Mouse (Mus musculus): Measurements from ENCODE around the gene Arhgef40. TPM values are rescaled to one million over a fixed set of nuclear protein-coding genes. Genes with fewer than 3 reads are reported as not detected.

Gene Arhgef40
- polyA plus RNA-seq, 1 experiment from 2014 or later, result 154 TPM

GRCm38 (mm10) chr14:51979252-51979651 is 5.3 kb upstream of the Arhgef40 start:
- Histone ChIP-seq H3K4me1 (ENCODE audit: control insufficient read depth, insufficient read depth, low read length) (peaks cover 5% of the 10 kb centered on the region; the same call in 1 of the 2 replicates), H3K27ac (replicated peaks; ENCODE audit: low read depth, low read length) (no peak overlapping the region), H3K36me3 (ENCODE audit: control insufficient read depth, insufficient read depth, low read length) (no peaks in the 10 kb centered on the region), H3K9me3 (ENCODE audit: control insufficient read depth, low read length) (no peaks in the 10 kb centered on the region), H3K4me3 (ENCODE audit: low read depth, low read length) (no peak overlapping the region), H3K9ac (ENCODE audit: low read length) (no peak overlapping the region), H3K27me3 (ENCODE audit: control insufficient read depth, insufficient read depth, low read length) (no peaks in the 10 kb centered on the region), H3K4me2 (ENCODE audit: low read depth, severe bottlenecking) (no peak overlapping the region)
- ATAC-seq (ENCODE audit: insufficient number of reproducible peaks, low FRiP score, low TSS enrichment, low read depth) (no peak), DNase-seq (ENCODE audit: low spot score) (no peak)
- 83% methylated on average over 3 of the region's 3 CpGs for WGBS

GRCm38 (mm10) chr14:51983251-51983650 is 1.3 kb upstream of the Arhgef40 start:
- 61% methylated on average over 4 of the region's 4 CpGs for WGBS
- H3K4me3 ChIP-seq (ENCODE audit: low read depth, low read length), result no peak overlapping the region
- H3K27ac ChIP-seq (replicated peaks; ENCODE audit: low read depth, low read length), result no peak overlapping the region
- H3K4me1 ChIP-seq (ENCODE audit: control insufficient read depth, insufficient read depth, low read length), result peaks cover 14% of the 10 kb centered on the region
- DNase-seq (ENCODE audit: low spot score) (no peak), ATAC-seq (ENCODE audit: insufficient number of reproducible peaks, low FRiP score, low TSS enrichment, low read depth) (no peak)
- 0 out of 2 replicates have a peak overlapping the region, but pooled peaks have one; percentile 91 for H3K9ac ChIP-seq (ENCODE audit: low read length)
- no peaks in the 10 kb centered on the region; the same call in 1 of the 2 replicates for H3K36me3 ChIP-seq (ENCODE audit: control insufficient read depth, insufficient read depth, low read length)
- no peaks in the 10 kb centered on the region for H3K9me3 ChIP-seq (ENCODE audit: control insufficient read depth, low read length)
- H3K27me3 ChIP-seq (ENCODE audit: control insufficient read depth, insufficient read depth, low read length), result no peaks in the 10 kb centered on the region
- H3K4me2 ChIP-seq (ENCODE audit: low read depth, severe bottlenecking), result no peak overlapping the region

- DNase-seq (ENCODE audit: low spot score) (no peak), ATAC-seq (ENCODE audit: insufficient number of reproducible peaks, low FRiP score, low TSS enrichment, low read depth) (no peak)
- peaks cover 4% of the 10 kb centered on the region; the same call in 1 of the 2 replicates for H3K36me3 ChIP-seq (ENCODE audit: control insufficient read depth, insufficient read depth, low read length)
- WGBS, result 7% methylated on average over 10 of the region's 10 CpGs
- H3K4me2 ChIP-seq (ENCODE audit: low read depth, severe bottlenecking), result peak overlapping the region; percentile 86
- H3K9ac ChIP-seq (ENCODE audit: low read length), result peak overlapping the region; percentile 91
- no peaks in the 10 kb centered on the region for H3K9me3 ChIP-seq (ENCODE audit: control insufficient read depth, low read length)
- H3K27ac ChIP-seq (replicated peaks; ENCODE audit: low read depth, low read length), result peak overlapping the region; percentile 98
- no peaks in the 10 kb centered on the region for H3K27me3 ChIP-seq (ENCODE audit: control insufficient read depth, insufficient read depth, low read length)
- peaks cover 16% of the 10 kb centered on the region for H3K4me1 ChIP-seq (ENCODE audit: control insufficient read depth, insufficient read depth, low read length)
- peak overlapping the region; percentile 78 for H3K4me3 ChIP-seq (ENCODE audit: low read depth, low read length)
Measured at GRCm38 (mm10) chr14:51983855-51984246, 668 bp upstream of the Arhgef40 start.

- Histone ChIP-seq H3K9me3 (ENCODE audit: control insufficient read depth, low read length) (no peaks in the 10 kb centered on the region), H3K4me2 (ENCODE audit: low read depth, severe bottlenecking) (peak overlapping the region; percentile 86), H3K36me3 (ENCODE audit: control insufficient read depth, insufficient read depth, low read length) (peaks cover 13% of the 10 kb centered on the region), H3K9ac (ENCODE audit: low read length) (peak overlapping the region; percentile 91), H3K27ac (replicated peaks; ENCODE audit: low read depth, low read length) (peak overlapping the region; percentile 98), H3K27me3 (ENCODE audit: control insufficient read depth, insufficient read depth, low read length) (no peaks in the 10 kb centered on the region), H3K4me1 (ENCODE audit: control insufficient read depth, insufficient read depth, low read length) (peaks cover 16% of the 10 kb centered on the region), H3K4me3 (ENCODE audit: low read depth, low read length) (peak overlapping the region; percentile 78)
- DNase-seq (ENCODE audit: low spot score), result peak; percentile 94
- WGBS, result under 1% methylated on average over 27 of the region's 27 CpGs
- peak; percentile 80 for ATAC-seq (ENCODE audit: insufficient number of reproducible peaks, low FRiP score, low TSS enrichment, low read depth)
Measured at GRCm38 (mm10) chr14:51985301-51986152, 1.0 kb downstream of the Arhgef40 start.

- DNase-seq (ENCODE audit: low spot score) (no peak), ATAC-seq (ENCODE audit: insufficient number of reproducible peaks, low FRiP score, low TSS enrichment, low read depth) (no peak)
- Histone ChIP-seq H3K27me3 (ENCODE audit: control insufficient read depth, insufficient read depth, low read length) (no peaks in the 10 kb centered on the region), H3K9me3 (ENCODE audit: control insufficient read depth, low read length) (no peaks in the 10 kb centered on the region), H3K4me1 (ENCODE audit: control insufficient read depth, insufficient read depth, low read length) (peaks cover 16% of the 10 kb centered on the region), H3K36me3 (ENCODE audit: control insufficient read depth, insufficient read depth, low read length) (peaks cover 17% of the 10 kb centered on the region), H3K4me2 (ENCODE audit: low read depth, severe bottlenecking) (peak overlapping the region; percentile 86), H3K4me3 (ENCODE audit: low read depth, low read length) (peak overlapping the region; percentile 78), H3K27ac (replicated peaks; ENCODE audit: low read depth, low read length) (peak overlapping the region; percentile 98), H3K9ac (ENCODE audit: low read length) (peak overlapping the region; percentile 91)
- under 1% methylated on average over 7 of the region's 7 CpGs for WGBS
Measured at GRCm38 (mm10) chr14:51986153-51986505, 1.6 kb downstream of the Arhgef40 start.

DNA sequence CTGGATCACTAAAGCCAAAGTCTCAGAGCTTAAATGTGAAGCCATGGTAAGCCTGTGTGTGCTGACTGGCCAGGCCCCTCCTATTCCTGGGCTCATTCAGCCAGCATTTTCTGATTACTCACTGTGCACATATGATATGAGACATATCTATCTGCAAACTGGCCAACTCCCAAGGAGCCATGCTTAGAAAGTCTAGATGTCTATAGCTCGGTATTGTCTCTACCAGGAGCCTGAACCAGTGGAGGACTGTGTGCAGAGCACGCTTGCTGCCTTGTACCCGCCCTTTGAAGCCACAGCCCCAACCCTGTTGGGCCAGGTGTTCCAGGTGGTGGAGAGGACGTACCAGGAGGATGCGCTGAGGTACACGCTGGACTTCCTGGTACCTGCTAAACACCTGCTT is 2.7 kb downstream of the Arhgef40 start:
- Histone ChIP-seq H3K27ac (replicated peaks; ENCODE audit: low read depth, low read length) (no peak overlapping the region), H3K4me2 (ENCODE audit: low read depth, severe bottlenecking) (no peak overlapping the region; the same call in 1 of the 2 replicates), H3K9me3 (ENCODE audit: control insufficient read depth, low read length) (no peaks in the 10 kb centered on the region), H3K4me1 (ENCODE audit: control insufficient read depth, insufficient read depth, low read length) (peaks cover 16% of the 10 kb centered on the region), H3K27me3 (ENCODE audit: control insufficient read depth, insufficient read depth, low read length) (no peaks in the 10 kb centered on the region), H3K9ac (ENCODE audit: low read length) (no peak overlapping the region), H3K4me3 (ENCODE audit: low read depth, low read length) (no peak overlapping the region), H3K36me3 (ENCODE audit: control insufficient read depth, insufficient read depth, low read length) (peaks cover 27% of the 10 kb centered on the region)
- 90% methylated on average over 6 of the region's 6 CpGs for WGBS
- ATAC-seq (ENCODE audit: insufficient number of reproducible peaks, low FRiP score, low TSS enrichment, low read depth), result no peak
- DNase-seq (ENCODE audit: low spot score), result peak; percentile 20

DNA sequence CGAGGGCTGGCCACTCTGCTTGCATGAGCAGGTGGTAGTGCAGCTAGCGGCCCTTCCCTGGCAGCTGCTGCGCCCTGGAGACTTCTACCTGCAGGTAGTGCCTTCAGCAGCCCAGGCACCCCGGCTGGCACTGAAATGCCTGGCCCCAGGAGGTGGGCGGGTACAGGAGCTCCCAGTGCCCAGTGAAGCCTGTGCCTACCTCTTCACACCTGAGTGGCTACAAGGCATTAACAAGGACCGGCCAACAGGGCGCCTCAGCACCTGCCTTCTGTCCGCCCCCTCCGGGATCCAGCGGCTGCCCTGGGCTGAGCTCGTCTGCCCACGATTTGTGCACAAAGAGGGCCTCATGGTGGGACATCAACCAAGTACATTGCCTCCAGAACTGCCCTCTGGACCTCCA is 4.2 kb downstream of the Arhgef40 start:
- peaks cover 30% of the 10 kb centered on the region for H3K36me3 ChIP-seq (ENCODE audit: control insufficient read depth, insufficient read depth, low read length)
- ATAC-seq (ENCODE audit: insufficient number of reproducible peaks, low FRiP score, low TSS enrichment, low read depth), result no peak
- H3K4me1 ChIP-seq (ENCODE audit: control insufficient read depth, insufficient read depth, low read length), result peaks cover 14% of the 10 kb centered on the region
- WGBS, result 77% methylated on average over 12 of the region's 12 CpGs
- no peak overlapping the region for H3K4me3 ChIP-seq (ENCODE audit: low read depth, low read length)
- no peaks in the 10 kb centered on the region for H3K27me3 ChIP-seq (ENCODE audit: control insufficient read depth, insufficient read depth, low read length)
- no peak overlapping the region for H3K4me2 ChIP-seq (ENCODE audit: low read depth, severe bottlenecking)
- no peaks in the 10 kb centered on the region for H3K9me3 ChIP-seq (ENCODE audit: control insufficient read depth, low read length)
- no peak overlapping the region for H3K27ac ChIP-seq (replicated peaks; ENCODE audit: low read depth, low read length)
- DNase-seq (ENCODE audit: low spot score), result peak; percentile 19
- no peak overlapping the region for H3K9ac ChIP-seq (ENCODE audit: low read length)

GRCm38 (mm10) chr14:51989461-51989970 is 5.0 kb downstream of the Arhgef40 start:
- Histone ChIP-seq H3K9ac (ENCODE audit: low read length) (0 out of 2 replicates have a peak overlapping the region, but pooled peaks have one; percentile 22), H3K4me3 (ENCODE audit: low read depth, low read length) (no peak overlapping the region), H3K27ac (replicated peaks; ENCODE audit: low read depth, low read length) (no peak overlapping the region), H3K27me3 (ENCODE audit: control insufficient read depth, insufficient read depth, low read length) (no peaks in the 10 kb centered on the region), H3K4me1 (ENCODE audit: control insufficient read depth, insufficient read depth, low read length) (peaks cover 11% of the 10 kb centered on the region), H3K36me3 (ENCODE audit: control insufficient read depth, insufficient read depth, low read length) (peaks cover 30% of the 10 kb centered on the region), H3K4me2 (ENCODE audit: low read depth, severe bottlenecking) (no peak overlapping the region), H3K9me3 (ENCODE audit: control insufficient read depth, low read length) (no peaks in the 10 kb centered on the region)
- 75% methylated on average over 12 of the region's 12 CpGs for WGBS
- ATAC-seq (ENCODE audit: insufficient number of reproducible peaks, low FRiP score, low TSS enrichment, low read depth) (no peak), DNase-seq (ENCODE audit: low spot score) (no peak)

Measured in limb, embryonic 11.5 days (tissue).